Mouse (Mus musculus): ENCODE measurements around the gene Nup98. TPM values are rescaled to one million over a fixed set of nuclear protein-coding genes. Genes with fewer than 3 reads are reported as not detected.

Nup98 gene
- polyA plus RNA-seq, 1 experiment from 2014 or later: 29.5 TPM

DNA sequence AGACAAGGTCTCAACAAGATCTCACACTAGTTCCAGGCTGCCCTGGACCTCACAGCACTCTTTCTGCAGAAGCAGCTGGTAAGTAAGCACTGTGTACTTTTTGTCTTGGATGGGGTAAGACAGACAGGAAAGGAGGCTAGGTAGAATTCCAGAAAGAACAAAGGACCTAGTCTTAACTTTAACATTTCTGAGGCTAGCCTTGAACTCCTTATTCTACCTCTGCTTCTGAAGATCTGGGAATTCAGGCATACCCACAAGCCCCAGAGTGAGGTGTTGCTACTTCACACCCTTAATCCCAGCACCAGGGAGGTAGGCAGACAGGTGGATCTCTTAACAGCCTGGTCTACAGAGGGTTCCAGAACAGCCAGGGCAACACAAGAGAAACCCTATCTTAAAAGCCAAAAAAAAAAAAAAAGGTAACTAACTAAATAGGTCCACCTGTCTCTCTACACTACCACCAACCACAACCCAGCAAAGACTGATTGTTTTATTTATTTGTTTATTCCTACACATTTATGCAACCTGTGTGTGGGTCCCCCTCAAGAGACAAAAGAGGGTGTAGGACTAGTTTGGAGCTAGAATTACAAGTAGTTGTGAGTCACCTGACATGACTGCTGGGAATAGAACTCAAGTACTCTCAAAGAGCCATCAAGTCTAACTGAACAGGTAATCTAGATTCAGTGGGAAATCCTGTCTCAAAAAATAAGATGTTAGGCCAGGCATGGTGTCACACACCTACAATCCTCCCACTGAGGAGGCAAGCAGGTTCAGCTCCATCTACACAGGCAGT is 8.8 kb downstream of the Nup98 start:
- no peak overlapping the region for H3K9ac ChIP-seq
- no peak overlapping the region for H3K4me2 ChIP-seq
- H3K27me3 ChIP-seq (replicated peaks): no peaks in the 10 kb centered on the region
- no peak overlapping the region for H3K4me3 ChIP-seq (replicated peaks)
- H3K4me1 ChIP-seq: no peaks in the 10 kb centered on the region
- no peak overlapping the region for H3K27ac ChIP-seq
- ATAC-seq (ENCODE audit: insufficient read depth, low FRiP score, low read depth): no peak
- H3K9me3 ChIP-seq: no peaks in the 10 kb centered on the region
- H3K36me3 ChIP-seq: 0 out of 2 replicates have a peak, but pooled peaks cover 3% of the 10 kb centered on the region

GRCm38 (mm10) chr7:102200576-102200975 is 9.4 kb downstream of the Nup98 start:
- Histone ChIP-seq H3K27me3 (replicated peaks) (no peaks in the 10 kb centered on the region), H3K36me3 (0 out of 2 replicates have a peak, but pooled peaks cover 3% of the 10 kb centered on the region), H3K4me3 (replicated peaks) (no peak overlapping the region), H3K27ac (no peak overlapping the region), H3K4me2 (no peak overlapping the region), H3K9me3 (no peaks in the 10 kb centered on the region), H3K4me1 (no peaks in the 10 kb centered on the region), H3K9ac (no peak overlapping the region)
- no peak for ATAC-seq (ENCODE audit: insufficient read depth, low FRiP score, low read depth)
- WGBS: 76% methylated on average over 3 of the region's 3 CpGs

DNA sequence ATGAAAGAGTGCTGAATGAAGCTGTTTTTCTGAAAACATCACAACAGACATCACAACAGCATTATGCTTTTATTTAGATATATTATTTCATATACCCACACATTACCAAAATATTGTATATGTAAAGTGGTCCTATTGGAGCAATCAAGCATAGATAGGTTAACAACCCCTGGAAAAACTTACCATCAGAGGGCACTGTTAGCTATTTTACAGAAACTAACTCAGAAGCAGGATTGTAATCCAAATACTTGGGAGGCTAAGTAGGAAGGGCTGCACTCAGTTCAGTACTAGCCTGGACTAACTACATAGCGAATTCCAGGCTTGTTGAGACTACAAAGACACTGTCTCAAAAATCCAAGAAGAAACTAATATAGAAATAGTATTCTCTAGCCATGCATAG is 17.6 kb downstream of the Nup98 start:
- ATAC-seq (ENCODE audit: insufficient read depth, low FRiP score, low read depth): no peak
- no peaks in the 10 kb centered on the region for H3K27me3 ChIP-seq (replicated peaks)
- no peak overlapping the region for H3K4me2 ChIP-seq
- H3K9ac ChIP-seq: no peak overlapping the region
- H3K27ac ChIP-seq: no peak overlapping the region
- 96% methylated on average over 1 of the region's 1 CpGs for WGBS
- no peak overlapping the region for H3K4me3 ChIP-seq (replicated peaks)
- H3K36me3 ChIP-seq: peaks cover 29% of the 10 kb centered on the region
- H3K4me1 ChIP-seq: no peaks in the 10 kb centered on the region
- no peaks in the 10 kb centered on the region for H3K9me3 ChIP-seq

- H3K27ac ChIP-seq: no peak overlapping the region
- no peaks in the 10 kb centered on the region for H3K9me3 ChIP-seq
- H3K4me1 ChIP-seq: no peaks in the 10 kb centered on the region
- H3K36me3 ChIP-seq: peaks cover 41% of the 10 kb centered on the region
- WGBS: 79% methylated on average over 3 of the region's 3 CpGs
- H3K4me3 ChIP-seq (replicated peaks): no peak overlapping the region
- ATAC-seq (ENCODE audit: insufficient read depth, low FRiP score, low read depth): no peak
- no peaks in the 10 kb centered on the region for H3K27me3 ChIP-seq (replicated peaks)
- no peak overlapping the region for H3K9ac ChIP-seq
- no peak overlapping the region for H3K4me2 ChIP-seq
Observed at GRCm38 (mm10) chr7:102183849-102184248, 26.1 kb downstream of the Nup98 start.

DNA sequence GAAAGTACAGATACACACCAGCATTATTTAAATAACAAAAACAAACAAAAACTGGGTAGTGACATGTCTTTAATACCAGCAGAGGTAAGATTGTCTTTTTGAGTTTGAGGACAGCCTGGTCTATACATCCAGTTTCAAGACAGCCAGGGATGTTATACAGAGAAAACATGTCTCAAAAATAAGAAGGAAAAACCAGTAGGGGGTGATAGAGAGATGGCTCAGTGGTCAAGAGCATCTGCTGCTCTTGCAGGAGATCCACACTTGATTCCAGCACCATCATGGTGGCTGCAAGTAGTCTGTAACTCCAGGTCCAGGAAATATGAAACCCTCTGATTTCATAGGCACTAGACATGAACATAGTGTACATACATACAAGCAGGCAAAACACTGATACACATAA is 39.7 kb downstream of the Nup98 start:
- Histone ChIP-seq H3K4me2 (no peak overlapping the region), H3K9me3 (no peaks in the 10 kb centered on the region), H3K27me3 (replicated peaks) (no peaks in the 10 kb centered on the region), H3K27ac (no peak overlapping the region), H3K4me3 (replicated peaks) (no peak overlapping the region), H3K36me3 (peaks cover 11% of the 10 kb centered on the region; the same call in 1 of the 2 replicates), H3K9ac (no peak overlapping the region), H3K4me1 (no peaks in the 10 kb centered on the region)
- ATAC-seq (ENCODE audit: insufficient read depth, low FRiP score, low read depth): no peak

DNA sequence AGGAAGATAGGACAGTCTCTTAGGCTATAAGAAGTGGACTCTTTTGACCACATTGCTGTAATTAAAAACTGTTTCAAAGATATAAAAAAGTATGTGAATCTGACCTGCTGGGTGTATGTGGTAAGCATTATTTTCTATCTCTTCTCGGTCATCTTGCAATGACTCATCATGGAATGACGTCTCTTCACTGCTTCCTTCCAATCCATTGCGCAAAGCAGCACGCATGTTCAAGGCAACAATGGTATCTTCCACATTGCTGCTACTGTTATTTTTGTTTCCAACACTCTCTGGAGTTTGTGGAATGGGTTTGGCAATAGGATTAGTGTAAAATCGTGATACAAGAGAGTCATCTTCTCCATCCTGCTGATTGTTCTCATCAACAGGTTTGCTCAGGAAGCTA is 56.3 kb downstream of the Nup98 start:
- peaks cover 28% of the 10 kb centered on the region for H3K36me3 ChIP-seq
- no peak overlapping the region for H3K4me3 ChIP-seq (replicated peaks)
- no peaks in the 10 kb centered on the region for H3K4me1 ChIP-seq
- H3K9me3 ChIP-seq: no peaks in the 10 kb centered on the region
- H3K27ac ChIP-seq: no peak overlapping the region
- no peak overlapping the region for H3K9ac ChIP-seq
- H3K4me2 ChIP-seq: no peak overlapping the region
- 90% methylated on average over 5 of the region's 5 CpGs for WGBS
- no peak for ATAC-seq (ENCODE audit: insufficient read depth, low FRiP score, low read depth)
- H3K27me3 ChIP-seq (replicated peaks): no peaks in the 10 kb centered on the region

DNA sequence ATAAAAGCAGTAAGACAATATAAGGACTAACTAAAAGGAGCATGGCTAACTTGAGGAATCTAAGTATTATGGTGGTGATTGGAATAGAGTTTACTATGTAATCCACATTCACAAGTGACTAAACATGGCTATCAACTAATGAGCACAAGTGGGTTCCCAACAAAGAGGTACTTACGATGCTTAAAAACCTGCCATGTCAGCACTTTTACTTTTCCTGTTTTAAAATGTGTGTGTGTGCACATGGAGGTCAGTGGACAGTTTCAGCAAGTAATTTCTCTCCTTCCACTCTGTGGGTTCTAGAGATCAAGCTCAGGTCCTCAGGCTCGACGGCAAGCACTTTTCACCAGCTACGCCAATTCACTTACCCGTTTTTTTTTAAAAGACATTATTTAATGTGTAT is 72.1 kb downstream of the Nup98 start:
- no peak for ATAC-seq (ENCODE audit: insufficient read depth, low FRiP score, low read depth)
- peaks cover 42% of the 10 kb centered on the region for H3K36me3 ChIP-seq

DNA sequence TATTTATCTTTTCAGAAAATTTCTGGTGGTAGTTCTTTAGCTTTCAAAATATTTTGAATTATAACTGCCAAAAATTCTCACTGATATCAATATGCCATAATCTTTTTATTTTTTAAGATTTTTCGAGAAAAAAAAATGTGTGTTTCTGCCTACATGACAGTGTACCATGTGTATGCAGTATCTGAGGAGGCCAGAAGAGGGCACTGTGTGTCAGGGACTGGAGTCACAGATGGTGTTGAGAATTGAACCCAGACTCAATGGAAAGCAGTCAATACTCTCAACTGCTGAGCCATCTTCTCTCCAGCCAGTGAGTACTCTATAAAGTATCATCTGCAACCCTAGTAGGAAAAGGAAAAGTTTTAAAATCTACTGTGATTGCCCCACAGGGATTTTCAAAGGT is 72.5 kb downstream of the Nup98 start:
- H3K36me3 ChIP-seq: peaks cover 45% of the 10 kb centered on the region
- no peak overlapping the region for H3K9ac ChIP-seq
- ATAC-seq (ENCODE audit: insufficient read depth, low FRiP score, low read depth): no peak
- H3K4me2 ChIP-seq: no peak overlapping the region
- H3K4me1 ChIP-seq: no peaks in the 10 kb centered on the region
- H3K27me3 ChIP-seq (replicated peaks): no peaks in the 10 kb centered on the region
- H3K9me3 ChIP-seq: no peaks in the 10 kb centered on the region
- WGBS: 96% methylated on average over 1 of the region's 1 CpGs
- no peak overlapping the region for H3K27ac ChIP-seq
- no peak overlapping the region for H3K4me3 ChIP-seq (replicated peaks)

More for the DNA sequence above, 72.1 kb downstream of the Nup98 start:
- no peak overlapping the region for H3K4me2 ChIP-seq
- no peaks in the 10 kb centered on the region for H3K4me1 ChIP-seq
- no peak overlapping the region for H3K9ac ChIP-seq
- H3K27ac ChIP-seq: no peak overlapping the region
- no peaks in the 10 kb centered on the region for H3K27me3 ChIP-seq (replicated peaks)
- H3K9me3 ChIP-seq: no peaks in the 10 kb centered on the region
- H3K4me3 ChIP-seq (replicated peaks): no peak overlapping the region
- WGBS: 95% methylated on average over 5 of the region's 5 CpGs

DNA sequence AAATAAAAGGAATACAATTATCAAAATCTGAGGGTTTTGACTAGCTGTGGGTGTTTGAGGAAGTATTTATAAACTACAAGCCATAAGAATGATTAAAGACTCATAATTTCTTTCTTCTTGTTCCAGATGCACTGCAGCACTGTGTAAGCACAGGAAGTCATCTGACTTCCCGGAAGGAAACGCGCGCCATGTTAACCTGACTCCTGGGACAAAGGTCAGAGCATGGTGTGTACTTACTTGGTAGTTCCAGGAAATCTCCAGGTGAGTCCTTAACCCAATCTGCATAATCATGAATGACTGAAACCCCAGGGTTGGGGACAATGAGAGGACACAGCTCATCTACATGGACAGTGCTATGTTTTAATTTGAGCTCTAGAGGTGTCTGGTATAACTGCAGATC is 77.6 kb downstream of the Nup98 start:
- no peak for ATAC-seq (ENCODE audit: insufficient read depth, low FRiP score, low read depth)
- H3K9me3 ChIP-seq: no peaks in the 10 kb centered on the region
- no peak overlapping the region for H3K27ac ChIP-seq
- H3K4me1 ChIP-seq: no peaks in the 10 kb centered on the region
- peaks cover 66% of the 10 kb centered on the region for H3K36me3 ChIP-seq
- H3K4me3 ChIP-seq (replicated peaks): no peak overlapping the region
- H3K4me2 ChIP-seq: no peak overlapping the region
- WGBS: 89% methylated on average over 4 of the region's 4 CpGs
- H3K9ac ChIP-seq: no peak overlapping the region
- H3K27me3 ChIP-seq (replicated peaks): no peaks in the 10 kb centered on the region

- H3K4me1 ChIP-seq: no peaks in the 10 kb centered on the region
- ATAC-seq (ENCODE audit: insufficient read depth, low FRiP score, low read depth): no peak
- H3K36me3 ChIP-seq: peaks cover 60% of the 10 kb centered on the region
- H3K27me3 ChIP-seq (replicated peaks): no peaks in the 10 kb centered on the region
- no peak overlapping the region for H3K4me3 ChIP-seq (replicated peaks)
- no peak overlapping the region for H3K27ac ChIP-seq
- H3K9ac ChIP-seq: no peak overlapping the region
- no peak overlapping the region for H3K4me2 ChIP-seq
- H3K9me3 ChIP-seq: no peaks in the 10 kb centered on the region
- WGBS: 96% methylated on average over 10 of the region's 10 CpGs
Observed at GRCm38 (mm10) chr7:102120326-102120725, 89.7 kb downstream of the Nup98 start.

DNA sequence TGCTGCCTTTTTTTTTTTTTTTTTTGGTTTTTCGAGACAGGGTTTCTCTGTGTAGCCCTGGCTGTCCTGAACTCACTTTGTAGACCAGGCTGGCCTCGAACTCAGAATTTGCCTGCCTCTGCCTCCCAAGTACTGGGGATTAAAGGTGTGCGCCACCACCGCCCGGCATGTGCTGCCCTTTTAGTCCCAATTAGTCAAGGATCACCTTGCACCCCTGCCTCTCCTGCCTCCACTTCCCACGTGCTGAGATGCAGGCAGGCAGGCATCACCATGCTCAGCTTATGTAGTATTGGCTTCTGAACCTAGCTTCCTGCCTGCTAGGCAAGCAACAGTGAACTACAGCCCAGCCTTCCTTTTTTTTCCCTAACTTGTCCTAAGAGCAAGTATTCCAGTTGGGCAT is 92.6 kb downstream of the Nup98 start:
- H3K4me2 ChIP-seq: no peak overlapping the region
- ATAC-seq (ENCODE audit: insufficient read depth, low FRiP score, low read depth): no peak
- H3K4me3 ChIP-seq (replicated peaks): no peak overlapping the region
- H3K9me3 ChIP-seq: no peaks in the 10 kb centered on the region
- no peak overlapping the region for H3K9ac ChIP-seq
- peaks cover 32% of the 10 kb centered on the region for H3K36me3 ChIP-seq
- no peaks in the 10 kb centered on the region for H3K4me1 ChIP-seq
- WGBS: 78% methylated on average over 6 of the region's 6 CpGs
- no peak overlapping the region for H3K27ac ChIP-seq
- H3K27me3 ChIP-seq (replicated peaks): 0 out of 2 replicates have a peak, but pooled peaks cover 2% of the 10 kb centered on the region

GRCm38 (mm10) chr7:102116579-102117331 is 93.2 kb downstream of the Nup98 start, which contains the start of gene Chrna10:
TSS of gene Chrna10 (minus strand) at chr7:102116828.
- H3K4me1 ChIP-seq: no peaks in the 10 kb centered on the region
- ATAC-seq (ENCODE audit: insufficient read depth, low FRiP score, low read depth): no peak
- no peak within 1 kb of the TSS for H3K4me3 ChIP-seq (replicated peaks)
- no peaks in the 10 kb centered on the region for H3K9me3 ChIP-seq
- no peak within 1 kb of the TSS for H3K4me2 ChIP-seq
- H3K36me3 ChIP-seq: peaks cover 26% of the 10 kb centered on the region
- no peak within 1 kb of the TSS for H3K27ac ChIP-seq
- no peak within 1 kb of the TSS for H3K9ac ChIP-seq
- 0 out of 2 replicates have a peak, but pooled peaks cover 2% of the 10 kb centered on the region for H3K27me3 ChIP-seq (replicated peaks)
- WGBS: 44% methylated on average over 7 of the region's 7 CpGs
